Mouse (Mus musculus): ENCODE data around the gene Pde7b. TPM values are rescaled to one million over a fixed set of nuclear protein-coding genes. Genes with fewer than 3 reads are reported as not detected.
A peak's percentile ranks its signal among the peaks of the same experiment; 100 is the strongest.

The Pde7b gene
- polyA plus RNA-seq, 1 experiment from 2014 or later, result 3.6 TPM

DNA sequence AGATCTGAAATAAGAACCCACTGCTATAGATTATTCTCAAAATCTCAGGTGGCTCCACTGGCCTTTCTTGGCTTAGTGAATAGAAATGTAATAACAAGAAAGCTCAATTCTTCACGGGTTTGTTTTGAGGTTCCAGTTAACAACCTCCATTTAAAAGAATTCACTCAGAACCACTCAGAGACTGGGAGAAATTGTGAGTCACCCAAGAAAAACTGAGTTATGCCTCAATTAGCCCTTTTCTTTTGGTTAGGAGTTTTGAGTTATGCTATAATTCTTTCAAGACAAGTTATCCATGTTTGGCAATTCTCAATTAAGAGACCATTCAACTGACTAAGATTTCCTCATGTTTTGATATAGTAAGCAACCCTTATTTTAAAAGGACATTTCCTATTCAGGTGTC is 260.9 kb downstream of the Pde7b start:
- H3K4me2 ChIP-seq (ENCODE audit: low read depth, low read length), result no peak overlapping the region
- H3K4me3 ChIP-seq (ENCODE audit: low read length), result no peak overlapping the region
- no peak for ATAC-seq (ENCODE audit: low read depth)
- no peak overlapping the region for H3K9ac ChIP-seq (ENCODE audit: low read length)
- H3K27ac ChIP-seq (ENCODE audit: low read length), result no peak overlapping the region
- H3K27me3 ChIP-seq (ENCODE audit: control insufficient read depth, insufficient read depth, low read depth, low read length), result no peaks in the 10 kb centered on the region
- no peaks in the 10 kb centered on the region for H3K9me3 ChIP-seq (ENCODE audit: control insufficient read depth, low read length)
- no peaks in the 10 kb centered on the region for H3K36me3 ChIP-seq (ENCODE audit: control insufficient read depth, insufficient read depth, low read length)
- H3K4me1 ChIP-seq (replicated peaks; ENCODE audit: control insufficient read depth, insufficient read depth, low read length), result no peaks in the 10 kb centered on the region
- 83% methylated on average over 1 of the region's 1 CpGs for WGBS

DNA sequence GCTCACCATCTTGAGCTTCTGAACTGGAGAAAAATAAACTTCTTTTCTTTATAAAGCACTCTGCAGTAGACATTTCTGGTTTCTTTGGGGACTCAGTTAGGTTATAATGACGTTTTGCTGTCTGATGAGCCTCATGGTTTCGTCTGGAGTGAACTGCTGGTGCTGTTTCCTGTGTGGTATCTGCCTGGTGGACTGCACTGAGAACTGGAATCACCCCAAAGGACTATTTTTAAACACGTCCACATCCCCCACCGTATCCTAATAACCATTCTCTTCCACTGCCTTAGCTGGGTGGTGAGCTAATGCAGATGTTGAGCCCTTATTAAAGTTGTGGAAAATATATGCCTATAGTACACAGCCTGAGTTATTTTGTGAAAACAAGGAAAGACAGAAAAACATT is 262.3 kb downstream of the Pde7b start:
- ATAC-seq (ENCODE audit: low read depth), result no peak
- Histone ChIP-seq H3K4me3 (ENCODE audit: low read length) (no peak overlapping the region), H3K27ac (ENCODE audit: low read length) (no peak overlapping the region), H3K9me3 (ENCODE audit: control insufficient read depth, low read length) (no peaks in the 10 kb centered on the region), H3K36me3 (ENCODE audit: control insufficient read depth, insufficient read depth, low read length) (no peaks in the 10 kb centered on the region), H3K4me1 (replicated peaks; ENCODE audit: control insufficient read depth, insufficient read depth, low read length) (no peaks in the 10 kb centered on the region), H3K27me3 (ENCODE audit: control insufficient read depth, insufficient read depth, low read depth, low read length) (no peaks in the 10 kb centered on the region), H3K4me2 (ENCODE audit: low read depth, low read length) (no peak overlapping the region), H3K9ac (ENCODE audit: low read length) (no peak overlapping the region)
- 51% methylated on average over 4 of the region's 4 CpGs for WGBS

DNA sequence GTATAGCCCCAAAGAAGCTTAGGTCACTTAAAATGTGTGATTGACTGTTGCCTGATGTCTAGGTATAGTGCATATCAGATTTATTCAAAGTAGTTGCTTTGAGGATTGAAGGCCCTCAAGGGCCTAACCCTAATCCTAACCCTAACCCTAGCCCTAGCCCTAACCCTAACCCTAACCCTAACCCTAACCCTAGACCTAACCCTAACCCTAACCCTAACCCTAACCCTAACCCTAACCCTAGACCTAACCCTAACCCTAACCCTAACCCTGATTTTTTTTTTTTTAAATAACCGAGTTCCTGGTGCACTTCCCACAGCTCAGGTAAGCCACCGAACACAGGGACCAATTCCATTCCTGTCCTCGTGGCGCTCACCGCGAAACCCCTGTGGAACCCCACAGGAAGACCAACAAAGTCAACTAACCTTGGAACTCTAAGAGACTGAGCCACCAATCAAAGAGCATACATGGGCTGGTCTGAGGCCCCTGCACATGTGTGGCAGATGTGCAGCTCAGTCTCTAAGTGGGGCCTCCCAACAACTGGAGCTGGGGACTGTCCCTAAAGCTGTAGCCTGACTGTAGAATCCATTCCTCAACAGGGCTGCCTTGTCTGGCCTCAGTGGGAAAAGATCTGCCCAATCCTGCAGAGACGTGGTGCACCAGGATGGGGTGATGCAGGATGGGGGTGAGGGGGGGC is 265.1 kb downstream of the Pde7b start:
- ATAC-seq (ENCODE audit: low read depth), result no peak

DNA sequence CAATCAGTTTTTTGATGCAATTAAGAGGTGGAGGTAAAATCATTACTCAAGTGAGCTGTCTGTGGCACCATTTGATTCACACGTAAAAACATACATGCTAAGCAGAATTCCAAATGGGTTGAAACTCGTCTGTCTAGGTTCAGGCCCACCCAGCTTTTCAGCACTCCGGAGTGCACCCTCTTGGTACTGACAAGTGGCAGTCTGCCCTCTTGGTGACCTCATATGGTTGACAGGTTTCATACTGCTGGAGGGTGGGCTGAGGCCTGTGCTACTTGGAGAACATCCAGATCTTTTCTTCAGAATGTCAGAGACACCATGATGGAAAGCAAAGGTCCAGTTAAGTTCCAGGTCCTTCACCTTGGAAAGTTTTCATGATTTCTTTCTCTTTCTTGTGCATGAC is 265.7 kb downstream of the Pde7b start:
- H3K4me3 ChIP-seq (ENCODE audit: low read length), result no peak overlapping the region
- no peaks in the 10 kb centered on the region for H3K9me3 ChIP-seq (ENCODE audit: control insufficient read depth, low read length)
- 34% methylated on average over 3 of the region's 3 CpGs for WGBS
- H3K36me3 ChIP-seq (ENCODE audit: control insufficient read depth, insufficient read depth, low read length), result no peaks in the 10 kb centered on the region
- no peak overlapping the region for H3K9ac ChIP-seq (ENCODE audit: low read length)
- no peaks in the 10 kb centered on the region for H3K27me3 ChIP-seq (ENCODE audit: control insufficient read depth, insufficient read depth, low read depth, low read length)
- no peak overlapping the region for H3K27ac ChIP-seq (ENCODE audit: low read length)
- no peaks in the 10 kb centered on the region for H3K4me1 ChIP-seq (replicated peaks; ENCODE audit: control insufficient read depth, insufficient read depth, low read length)
- H3K4me2 ChIP-seq (ENCODE audit: low read depth, low read length), result no peak overlapping the region
- ATAC-seq (ENCODE audit: low read depth), result no peak

More for the DNA sequence above, 265.1 kb downstream of the Pde7b start:
- 90% methylated on average over 7 of the region's 7 CpGs for WGBS
- Histone ChIP-seq H3K27me3 (ENCODE audit: control insufficient read depth, insufficient read depth, low read depth, low read length) (no peaks in the 10 kb centered on the region), H3K36me3 (ENCODE audit: control insufficient read depth, insufficient read depth, low read length) (no peaks in the 10 kb centered on the region), H3K4me3 (ENCODE audit: low read length) (no peak overlapping the region), H3K4me2 (ENCODE audit: low read depth, low read length) (no peak overlapping the region), H3K4me1 (replicated peaks; ENCODE audit: control insufficient read depth, insufficient read depth, low read length) (no peaks in the 10 kb centered on the region), H3K27ac (ENCODE audit: low read length) (no peak overlapping the region), H3K9ac (ENCODE audit: low read length) (no peak overlapping the region), H3K9me3 (ENCODE audit: control insufficient read depth, low read length) (no peaks in the 10 kb centered on the region)

DNA sequence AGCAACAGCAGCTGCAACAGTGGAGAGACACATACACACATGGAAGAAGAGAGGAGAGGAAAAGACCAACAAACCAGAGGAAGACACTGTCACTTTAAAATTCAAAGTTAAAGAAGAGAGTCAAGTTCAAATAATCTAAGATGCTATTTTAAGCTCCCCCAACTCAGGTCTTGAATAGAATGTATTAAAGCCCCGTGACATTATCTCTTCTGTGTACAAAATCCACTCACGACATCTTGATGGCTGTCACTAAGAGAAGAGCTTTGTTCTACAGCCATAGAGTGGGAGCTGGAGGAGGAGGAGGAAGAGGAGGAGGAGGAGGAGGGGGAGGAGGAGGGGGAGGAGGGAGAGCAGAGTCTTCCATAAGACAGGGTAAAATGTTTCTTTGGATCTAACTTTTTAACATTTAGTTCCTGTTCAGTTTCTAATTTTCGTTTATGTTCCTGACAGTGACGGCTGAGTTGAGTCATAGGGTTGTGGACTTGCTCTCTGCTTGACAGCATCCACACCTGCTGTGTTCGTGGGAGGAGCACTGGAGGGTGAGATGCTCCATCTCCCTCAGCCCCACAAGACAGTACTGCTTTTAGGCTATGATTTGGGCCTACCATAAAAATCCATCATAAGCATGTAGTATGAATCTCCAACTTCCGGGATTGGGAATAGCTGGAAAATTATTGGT is 270.4 kb downstream of the Pde7b start:
- no peak overlapping the region for H3K4me3 ChIP-seq (ENCODE audit: low read length)
- no peaks in the 10 kb centered on the region for H3K27me3 ChIP-seq (ENCODE audit: control insufficient read depth, insufficient read depth, low read depth, low read length)
- H3K9ac ChIP-seq (ENCODE audit: low read length), result no peak overlapping the region
- ATAC-seq (ENCODE audit: low read depth), result no peak
- H3K36me3 ChIP-seq (ENCODE audit: control insufficient read depth, insufficient read depth, low read length), result no peaks in the 10 kb centered on the region
- H3K27ac ChIP-seq (ENCODE audit: low read length), result no peak overlapping the region
- WGBS, result 59% methylated on average over 6 of the region's 6 CpGs
- H3K4me2 ChIP-seq (ENCODE audit: low read depth, low read length), result no peak overlapping the region
- no peaks in the 10 kb centered on the region for H3K4me1 ChIP-seq (replicated peaks; ENCODE audit: control insufficient read depth, insufficient read depth, low read length)
- no peaks in the 10 kb centered on the region for H3K9me3 ChIP-seq (ENCODE audit: control insufficient read depth, low read length)

DNA sequence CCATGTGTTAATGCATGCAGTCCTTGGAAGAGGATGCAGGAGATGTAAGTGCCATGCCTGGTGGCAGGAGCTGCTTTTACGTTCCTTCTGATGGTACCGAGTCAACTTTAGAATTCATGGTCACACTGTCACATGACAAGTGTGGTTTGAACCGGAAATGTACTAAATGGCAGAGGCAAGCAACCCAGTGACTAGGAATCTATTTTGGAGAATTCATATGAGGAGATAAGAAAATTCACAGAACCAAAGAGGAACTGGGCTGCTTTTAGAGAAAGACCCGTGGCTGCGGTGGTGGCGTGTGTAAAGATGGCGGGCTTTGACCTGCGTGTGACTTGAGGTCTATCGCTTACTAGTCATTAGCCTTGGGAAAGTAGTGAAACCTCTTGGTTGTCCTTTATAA is 287.4 kb downstream of the Pde7b start:
- Histone ChIP-seq H3K4me2 (ENCODE audit: low read depth, low read length) (no peak overlapping the region), H3K27me3 (ENCODE audit: control insufficient read depth, insufficient read depth, low read depth, low read length) (no peaks in the 10 kb centered on the region), H3K9ac (ENCODE audit: low read length) (no peak overlapping the region), H3K36me3 (ENCODE audit: control insufficient read depth, insufficient read depth, low read length) (no peaks in the 10 kb centered on the region), H3K4me3 (ENCODE audit: low read length) (no peak overlapping the region), H3K27ac (ENCODE audit: low read length) (peak overlapping the region; percentile 43), H3K4me1 (replicated peaks; ENCODE audit: control insufficient read depth, insufficient read depth, low read length) (peaks cover 6% of the 10 kb centered on the region), H3K9me3 (ENCODE audit: control insufficient read depth, low read length) (no peaks in the 10 kb centered on the region)
- 74% methylated on average over 9 of the region's 9 CpGs for WGBS
- ATAC-seq (ENCODE audit: low read depth), result no peak

DNA sequence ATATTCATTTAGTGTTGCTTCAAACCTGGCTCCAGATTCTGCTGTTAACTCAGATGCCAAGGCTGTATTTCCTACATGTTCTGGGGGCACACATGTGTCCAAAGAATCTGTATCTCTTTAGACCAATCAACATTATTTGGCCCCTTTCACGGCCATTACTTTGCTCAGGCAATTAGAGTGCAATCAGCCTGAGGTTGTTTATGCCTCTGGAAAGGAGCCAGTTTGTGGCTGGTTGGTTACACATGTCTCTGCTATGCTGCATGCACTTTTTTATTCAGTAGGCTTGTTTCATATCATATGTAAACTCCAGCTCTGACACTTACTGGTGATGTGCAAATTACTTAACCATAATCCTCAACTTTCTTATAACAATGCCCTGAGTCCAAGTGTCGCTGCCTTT is 287.9 kb downstream of the Pde7b start:
- Histone ChIP-seq H3K9me3 (ENCODE audit: control insufficient read depth, low read length) (no peaks in the 10 kb centered on the region), H3K4me2 (ENCODE audit: low read depth, low read length) (no peak overlapping the region), H3K9ac (ENCODE audit: low read length) (no peak overlapping the region), H3K36me3 (ENCODE audit: control insufficient read depth, insufficient read depth, low read length) (no peaks in the 10 kb centered on the region), H3K27me3 (ENCODE audit: control insufficient read depth, insufficient read depth, low read depth, low read length) (no peaks in the 10 kb centered on the region), H3K4me3 (ENCODE audit: low read length) (no peak overlapping the region), H3K27ac (ENCODE audit: low read length) (peak overlapping the region; percentile 43), H3K4me1 (replicated peaks; ENCODE audit: control insufficient read depth, insufficient read depth, low read length) (peaks cover 6% of the 10 kb centered on the region)
- 46% methylated on average over 2 of the region's 2 CpGs for WGBS
- ATAC-seq (ENCODE audit: low read depth), result peak; percentile 79

DNA sequence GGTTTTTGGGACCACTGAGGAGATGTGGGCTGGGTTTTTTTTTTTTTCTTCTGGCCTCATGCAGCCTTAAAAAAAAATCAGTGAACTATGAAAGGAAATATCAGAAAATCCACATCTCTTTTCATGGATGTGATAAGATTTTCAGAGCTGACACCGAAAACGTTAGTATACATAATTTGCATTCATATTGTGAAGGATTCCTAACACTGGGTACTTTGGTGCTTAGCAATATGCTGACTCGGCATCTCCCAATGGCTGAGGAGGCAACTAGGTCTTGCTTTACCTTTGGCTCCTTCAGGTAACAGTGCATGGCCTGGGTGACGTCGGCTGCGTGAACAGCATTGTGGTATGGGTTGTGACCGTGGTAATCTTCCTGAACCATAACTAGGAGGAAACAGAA is 289.0 kb downstream of the Pde7b start:
- Histone ChIP-seq H3K9me3 (ENCODE audit: control insufficient read depth, low read length) (no peaks in the 10 kb centered on the region), H3K4me1 (replicated peaks; ENCODE audit: control insufficient read depth, insufficient read depth, low read length) (peaks cover 6% of the 10 kb centered on the region), H3K36me3 (ENCODE audit: control insufficient read depth, insufficient read depth, low read length) (no peaks in the 10 kb centered on the region), H3K27me3 (ENCODE audit: control insufficient read depth, insufficient read depth, low read depth, low read length) (no peaks in the 10 kb centered on the region), H3K27ac (ENCODE audit: low read length) (no peak overlapping the region), H3K4me2 (ENCODE audit: low read depth, low read length) (no peak overlapping the region), H3K9ac (ENCODE audit: low read length) (no peak overlapping the region), H3K4me3 (ENCODE audit: low read length) (no peak overlapping the region)
- ATAC-seq (ENCODE audit: low read depth), result no peak
- 92% methylated on average over 7 of the region's 7 CpGs for WGBS

DNA sequence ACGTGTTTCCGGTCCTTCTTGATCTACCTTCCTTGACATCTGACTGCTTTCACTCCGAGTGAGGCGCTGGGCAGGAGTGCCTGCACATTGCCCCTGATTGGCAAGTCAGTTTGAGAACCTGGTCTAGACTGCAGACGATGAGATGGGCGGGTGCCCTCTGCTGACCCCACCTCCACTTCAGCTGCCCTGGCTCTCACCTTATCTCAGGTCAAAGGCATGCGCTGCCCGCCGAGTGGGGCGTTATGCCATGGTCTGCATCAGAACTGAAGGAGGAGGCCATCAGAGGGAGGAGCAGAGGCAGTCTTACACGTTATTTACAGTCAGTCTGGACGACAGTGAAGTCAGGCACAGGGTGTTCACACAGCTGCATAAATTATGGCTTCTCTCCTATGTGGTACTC is 293.5 kb downstream of the Pde7b start:
- no peaks in the 10 kb centered on the region for H3K9me3 ChIP-seq (ENCODE audit: control insufficient read depth, low read length)
- H3K27ac ChIP-seq (ENCODE audit: low read length), result no peak overlapping the region
- H3K27me3 ChIP-seq (ENCODE audit: control insufficient read depth, insufficient read depth, low read depth, low read length), result no peaks in the 10 kb centered on the region
- H3K4me2 ChIP-seq (ENCODE audit: low read depth, low read length), result no peak overlapping the region
- WGBS, result 46% methylated on average over 12 of the region's 12 CpGs
- H3K9ac ChIP-seq (ENCODE audit: low read length), result no peak overlapping the region
- ATAC-seq (ENCODE audit: low read depth), result no peak
- no peaks in the 10 kb centered on the region for H3K36me3 ChIP-seq (ENCODE audit: control insufficient read depth, insufficient read depth, low read length)
- H3K4me3 ChIP-seq (ENCODE audit: low read length), result no peak overlapping the region
- no peaks in the 10 kb centered on the region for H3K4me1 ChIP-seq (replicated peaks; ENCODE audit: control insufficient read depth, insufficient read depth, low read length)

All from lung, embryonic 16.5 days (tissue).